Mouse (Mus musculus): ENCODE data around the gene Dnah12. TPM values are rescaled to one million over a fixed set of nuclear protein-coding genes. Genes with fewer than 3 reads are reported as not detected.
"Not testable (repeated sequence)": the region's sequence is repeated elsewhere in the genome, so short reads cannot be mapped to it uniquely, and the experiment has no call there.

Gene Dnah12
- polyA plus RNA-seq, 1 experiment, result not detected

- Histone ChIP-seq H3K27me3 (ENCODE audit: control insufficient read depth) (no peaks in the 10 kb centered on the region), H3K36me3 (ENCODE audit: control insufficient read depth) (no peaks in the 10 kb centered on the region), H3K9me3 (ENCODE audit: control insufficient read depth, low read length) (no peaks in the 10 kb centered on the region), H3K4me1 (ENCODE audit: control insufficient read depth) (no peaks in the 10 kb centered on the region), H3K4me3 (replicated peaks) (no peak overlapping the region)
- TF ChIP-seq GATA1 (IDR thresholded peaks at IDR 0.05; ENCODE audit: low read length) (no peak), TAL1 (IDR thresholded peaks at IDR 0.05; ENCODE audit: low read length) (no peak)
These were observed 197.7 kb downstream of the Dnah12 start for GRCm38 (mm10) chr14:26890777-26891176.

GRCm38 (mm10) chr14:26894392-26894791 lies 201.3 kb downstream of the Dnah12 start, which contains the start of gene Asb14:
Gene Asb14, plus strand, starts transcription at chr14:26894557.
- no peaks in the 10 kb centered on the region for H3K9me3 ChIP-seq (ENCODE audit: control insufficient read depth, low read length)
- H3K27me3 ChIP-seq (ENCODE audit: control insufficient read depth), result no peaks in the 10 kb centered on the region
- no peak within 1 kb of the TSS for H3K4me3 ChIP-seq (replicated peaks)
- no peaks in the 10 kb centered on the region for H3K36me3 ChIP-seq (ENCODE audit: control insufficient read depth)
- no peaks in the 10 kb centered on the region for H3K4me1 ChIP-seq (ENCODE audit: control insufficient read depth)
- no peak for TF ChIP-seq GATA1 (IDR thresholded peaks at IDR 0.05; ENCODE audit: low read length)
- no peak for TF ChIP-seq TAL1 (IDR thresholded peaks at IDR 0.05; ENCODE audit: low read length)

GRCm38 (mm10) chr14:26899490-26899889 lies 206.4 kb downstream of the Dnah12 start:
- Histone ChIP-seq H3K4me1 (ENCODE audit: control insufficient read depth) (no peaks in the 10 kb centered on the region), H3K4me3 (replicated peaks) (no peak overlapping the region), H3K36me3 (ENCODE audit: control insufficient read depth) (no peaks in the 10 kb centered on the region), H3K27me3 (ENCODE audit: control insufficient read depth) (no peaks in the 10 kb centered on the region), H3K9me3 (ENCODE audit: control insufficient read depth, low read length) (no peaks in the 10 kb centered on the region)
- TF ChIP-seq TAL1 (IDR thresholded peaks at IDR 0.05; ENCODE audit: low read length) (no peak), GATA1 (IDR thresholded peaks at IDR 0.05; ENCODE audit: low read length) (no peak)

- TF ChIP-seq GATA1 (IDR thresholded peaks at IDR 0.05; ENCODE audit: low read length), result no peak
- TF ChIP-seq TAL1 (IDR thresholded peaks at IDR 0.05; ENCODE audit: low read length), result no peak
These were observed 207.8 kb downstream of the Dnah12 start for GRCm38 (mm10) chr14:26900893-26901292.

GRCm38 (mm10) chr14:26907401-26907800 lies 214.3 kb downstream of the Dnah12 start:
- no peaks in the 10 kb centered on the region for H3K36me3 ChIP-seq (ENCODE audit: control insufficient read depth)
- no peaks in the 10 kb centered on the region for H3K4me1 ChIP-seq (ENCODE audit: control insufficient read depth)
- no peaks in the 10 kb centered on the region for H3K27me3 ChIP-seq (ENCODE audit: control insufficient read depth)
- H3K9me3 ChIP-seq (ENCODE audit: control insufficient read depth, low read length), result no peaks in the 10 kb centered on the region
- TF ChIP-seq TAL1 (IDR thresholded peaks at IDR 0.05; ENCODE audit: low read length), result no peak
- TF ChIP-seq GATA1 (IDR thresholded peaks at IDR 0.05; ENCODE audit: low read length), result no peak
- no peak overlapping the region for H3K4me3 ChIP-seq (replicated peaks)

More at GRCm38 (mm10) chr14:26900893-26901292, 207.8 kb downstream of the Dnah12 start:
- Histone ChIP-seq H3K27me3 (ENCODE audit: control insufficient read depth) (no peaks in the 10 kb centered on the region), H3K4me1 (ENCODE audit: control insufficient read depth) (no peaks in the 10 kb centered on the region), H3K36me3 (ENCODE audit: control insufficient read depth) (no peaks in the 10 kb centered on the region), H3K4me3 (replicated peaks) (no peak overlapping the region), H3K9me3 (ENCODE audit: control insufficient read depth, low read length) (no peaks in the 10 kb centered on the region)

- not testable (repeated sequence) for H3K9me3 ChIP-seq (ENCODE audit: control insufficient read depth, low read length); H3K27me3 ChIP-seq (ENCODE audit: control insufficient read depth); H3K4me1 ChIP-seq (ENCODE audit: control insufficient read depth); H3K4me3 ChIP-seq (replicated peaks); H3K36me3 ChIP-seq (ENCODE audit: control insufficient read depth)
These were observed 217.4 kb downstream of the Dnah12 start for GRCm38 (mm10) chr14:26910461-26910860.

GRCm38 (mm10) chr14:26911201-26911600 lies 218.1 kb downstream of the Dnah12 start:
- Histone ChIP-seq H3K27me3 (ENCODE audit: control insufficient read depth) (no peaks in the 10 kb centered on the region), H3K4me1 (ENCODE audit: control insufficient read depth) (no peaks in the 10 kb centered on the region), H3K9me3 (ENCODE audit: control insufficient read depth, low read length) (no peaks in the 10 kb centered on the region), H3K4me3 (replicated peaks) (no peak overlapping the region), H3K36me3 (ENCODE audit: control insufficient read depth) (no peaks in the 10 kb centered on the region)
- TF ChIP-seq TAL1 (IDR thresholded peaks at IDR 0.05; ENCODE audit: low read length), result no peak
- TF ChIP-seq GATA1 (IDR thresholded peaks at IDR 0.05; ENCODE audit: low read length), result no peak

GRCm38 (mm10) chr14:26911826-26912225 lies 218.8 kb downstream of the Dnah12 start:
- Histone ChIP-seq H3K27me3 (ENCODE audit: control insufficient read depth) (no peaks in the 10 kb centered on the region), H3K4me1 (ENCODE audit: control insufficient read depth) (no peaks in the 10 kb centered on the region), H3K9me3 (ENCODE audit: control insufficient read depth, low read length) (no peaks in the 10 kb centered on the region), H3K4me3 (replicated peaks) (no peak overlapping the region), H3K36me3 (ENCODE audit: control insufficient read depth) (no peaks in the 10 kb centered on the region)
- no peak for TF ChIP-seq GATA1 (IDR thresholded peaks at IDR 0.05; ENCODE audit: low read length)
- TF ChIP-seq TAL1 (IDR thresholded peaks at IDR 0.05; ENCODE audit: low read length), result no peak

GRCm38 (mm10) chr14:26913681-26914268 lies 220.7 kb downstream of the Dnah12 start:
- Histone ChIP-seq H3K4me1 (ENCODE audit: control insufficient read depth) (no peaks in the 10 kb centered on the region), H3K9me3 (ENCODE audit: control insufficient read depth, low read length) (no peaks in the 10 kb centered on the region), H3K36me3 (ENCODE audit: control insufficient read depth) (no peaks in the 10 kb centered on the region), H3K4me3 (replicated peaks) (no peak overlapping the region), H3K27me3 (ENCODE audit: control insufficient read depth) (no peaks in the 10 kb centered on the region)
- TF ChIP-seq GATA1 (IDR thresholded peaks at IDR 0.05; ENCODE audit: low read length) (no peak), TAL1 (IDR thresholded peaks at IDR 0.05; ENCODE audit: low read length) (no peak)

GRCm38 (mm10) chr14:26919310-26919709 lies 226.2 kb downstream of the Dnah12 start:
- Histone ChIP-seq H3K4me1 (ENCODE audit: control insufficient read depth) (no peaks in the 10 kb centered on the region), H3K9me3 (ENCODE audit: control insufficient read depth, low read length) (no peaks in the 10 kb centered on the region), H3K36me3 (ENCODE audit: control insufficient read depth) (no peaks in the 10 kb centered on the region), H3K27me3 (ENCODE audit: control insufficient read depth) (no peaks in the 10 kb centered on the region), H3K4me3 (replicated peaks) (no peak overlapping the region)
- no peak for TF ChIP-seq TAL1 (IDR thresholded peaks at IDR 0.05; ENCODE audit: low read length)
- TF ChIP-seq GATA1 (IDR thresholded peaks at IDR 0.05; ENCODE audit: low read length), result no peak
